Mouse (Mus musculus) ES-Bruce4 (cell line): ENCODE results near the gene Sept9.

Experiments used
- CTCF ChIP-seq: IDR thresholded peaks from one replicate; pipeline ENCODE4 v1.8.1; 2011; ENCODE audit warnings: low read depth, low read length
- EP300 ChIP-seq: IDR thresholded peaks from 2 replicates; pipeline ENCODE4 v1.6.1; 2011; ENCODE audit warnings: low read depth, low read length; ENCODE audit not compliant: insufficient read depth
- POLR2A ChIP-seq: IDR thresholded peaks from one replicate; pipeline ENCODE4 v1.8.1; 2011; ENCODE audit warnings: low read length; ENCODE audit not compliant: insufficient read depth

- TF ChIP-seq EP300 (no peak), POLR2A (no peak), CTCF (no peak)
Measured at GRCm38 (mm10) chr11:117275999-117276398, 76.5 kb downstream of the Sept9 start.
